Mouse (Mus musculus): ENCODE results near the gene Dbx2.

The Dbx2 gene

GRCm38 (mm10) chr15:95655860-95656259 is at the start of gene Dbx2:
Gene Dbx2 (minus strand): TSS chr15:95655960.
- no peak for DNase-seq

GRCm38 (mm10) chr15:95702206-95702605 is 46.4 kb upstream of the Dbx2 start:
- DNase-seq = no peak

- no peak for DNase-seq
Measured at GRCm38 (mm10) chr15:95701573-95701972, 45.8 kb upstream of the Dbx2 start.

- DNase-seq = no peak
Measured at GRCm38 (mm10) chr15:95699371-95699770, 43.6 kb upstream of the Dbx2 start.

GRCm38 (mm10) chr15:95693759-95694158 is 38.0 kb upstream of the Dbx2 start:
- peak; percentile 4 for DNase-seq

GRCm38 (mm10) chr15:95691594-95691993 is 35.8 kb upstream of the Dbx2 start:
- no peak for DNase-seq

- DNase-seq = no peak
Measured at GRCm38 (mm10) chr15:95691129-95691528, 35.4 kb upstream of the Dbx2 start.

GRCm38 (mm10) chr15:95682620-95683019 is 26.9 kb upstream of the Dbx2 start:
- no peak for DNase-seq

- no peak for DNase-seq
Measured at GRCm38 (mm10) chr15:95675645-95676044, 19.9 kb upstream of the Dbx2 start.

- DNase-seq = no peak
Measured at GRCm38 (mm10) chr15:95675176-95675575, 19.4 kb upstream of the Dbx2 start.

- no peak for DNase-seq
Measured at GRCm38 (mm10) chr15:95667209-95667608, 11.4 kb upstream of the Dbx2 start.

- DNase-seq = no peak
Measured at GRCm38 (mm10) chr15:95665002-95665401, 9.2 kb upstream of the Dbx2 start.

GRCm38 (mm10) chr15:95661718-95662117 is 6.0 kb upstream of the Dbx2 start:
- no peak for DNase-seq

- no peak for DNase-seq
Measured at GRCm38 (mm10) chr15:95660368-95660767, 4.6 kb upstream of the Dbx2 start.

GRCm38 (mm10) chr15:95654211-95654897 is 1.4 kb downstream of the Dbx2 start:
- DNase-seq = no peak

GRCm38 (mm10) chr15:95653812-95654210 is 1.9 kb downstream of the Dbx2 start:
- no peak for DNase-seq

- no peak for DNase-seq
Measured at GRCm38 (mm10) chr15:95652898-95653707, 2.7 kb downstream of the Dbx2 start.

GRCm38 (mm10) chr15:95651824-95652223 is 3.9 kb downstream of the Dbx2 start:
- DNase-seq = no peak

- DNase-seq = no peak
Measured at GRCm38 (mm10) chr15:95643505-95644029, 12.2 kb downstream of the Dbx2 start.

- no peak for DNase-seq
Measured at GRCm38 (mm10) chr15:95640347-95640746, 15.4 kb downstream of the Dbx2 start.

- no peak for DNase-seq
Measured at GRCm38 (mm10) chr15:95639829-95640134, 16.0 kb downstream of the Dbx2 start.

GRCm38 (mm10) chr15:95639115-95639828 is 16.5 kb downstream of the Dbx2 start:
- no peak for DNase-seq

GRCm38 (mm10) chr15:95624396-95624795 is 31.4 kb downstream of the Dbx2 start:
- no peak for DNase-seq

GRCm38 (mm10) chr15:95622797-95623196 is 33.0 kb downstream of the Dbx2 start:
- no peak for DNase-seq
